Mouse (Mus musculus) kidney, embryonic 15.5 days (tissue): Measurements from ENCODE around the gene Mbd3. TPM values are rescaled to one million over a fixed set of nuclear protein-coding genes. Genes with fewer than 3 reads are reported as not detected.

Experiments
- ATAC-seq: fragments of 200-750 bp; cut with Nextera tagmentation; replicated peaks from 2 replicates; pipeline ENCODE4 v1.8.0; 2017; ENCODE audit warnings: moderate TSS enrichment; ENCODE audit not compliant: low FRiP score
- H3K27ac ChIP-seq: fragments of 300-500 bp; sonication (generic); 2 replicates; pipeline ENCODE4 v1.5.1; 2015; ENCODE audit warnings: mild to moderate bottlenecking, inconsistent platforms
- H3K27me3 ChIP-seq: fragments of 300-500 bp; sonication (generic); 2 replicates; pipeline ENCODE4 v1.6.1; 2015; ENCODE audit warnings: inconsistent platforms
- H3K36me3 ChIP-seq: fragments of 300-500 bp; sonication (generic); 2 replicates; pipeline ENCODE4 v1.6.1; 2015; ENCODE audit warnings: inconsistent platforms
- H3K4me1 ChIP-seq: fragments of 300-500 bp; sonication (generic); 2 replicates; pipeline ENCODE4 v1.6.1; 2015; ENCODE audit warnings: inconsistent platforms
- H3K4me2 ChIP-seq: fragments of 300-500 bp; sonication (generic); 2 replicates; pipeline ENCODE4 v1.6.1; 2015; ENCODE audit warnings: moderate library complexity, mild to moderate bottlenecking, inconsistent platforms
- H3K4me3 ChIP-seq: fragments of 300-500 bp; sonication (generic); replicated peaks from 2 replicates; pipeline ENCODE4 v1.5.1; 2015; ENCODE audit warnings: mild to moderate bottlenecking, inconsistent platforms
- H3K9ac ChIP-seq: fragments of 300-500 bp; sonication (generic); 2 replicates; pipeline ENCODE4 v1.6.1; 2015; ENCODE audit warnings: mild to moderate bottlenecking, inconsistent platforms
- H3K9me3 ChIP-seq: fragments of 300-500 bp; sonication (generic); replicated peaks from 2 replicates; pipeline ENCODE4 v1.6.1; 2016; ENCODE audit warnings: inconsistent platforms
- WGBS: fragments of 180-500 bp; shearing (Covaris S2); methylation state at CpG from one replicate; pipeline ENCODE4 v1.1.7; 2015; ENCODE audit warnings: mixed read lengths; 5-methylcytosine and 5-hydroxymethylcytosine counted together
- polyA plus RNA-seq: library from polyadenylated mRNA; unstranded; fragments of >200 nt; fragmentation: Nextera tagmentation; extraction: Ambion mirVana; gene quantifications from 2 replicates; pipeline ENCODE4 v1.2.1, GENCODE M21; 2015

Gene Mbd3
- polyA plus RNA-seq, 1 experiment from 2014 or later = 283 TPM

DNA sequence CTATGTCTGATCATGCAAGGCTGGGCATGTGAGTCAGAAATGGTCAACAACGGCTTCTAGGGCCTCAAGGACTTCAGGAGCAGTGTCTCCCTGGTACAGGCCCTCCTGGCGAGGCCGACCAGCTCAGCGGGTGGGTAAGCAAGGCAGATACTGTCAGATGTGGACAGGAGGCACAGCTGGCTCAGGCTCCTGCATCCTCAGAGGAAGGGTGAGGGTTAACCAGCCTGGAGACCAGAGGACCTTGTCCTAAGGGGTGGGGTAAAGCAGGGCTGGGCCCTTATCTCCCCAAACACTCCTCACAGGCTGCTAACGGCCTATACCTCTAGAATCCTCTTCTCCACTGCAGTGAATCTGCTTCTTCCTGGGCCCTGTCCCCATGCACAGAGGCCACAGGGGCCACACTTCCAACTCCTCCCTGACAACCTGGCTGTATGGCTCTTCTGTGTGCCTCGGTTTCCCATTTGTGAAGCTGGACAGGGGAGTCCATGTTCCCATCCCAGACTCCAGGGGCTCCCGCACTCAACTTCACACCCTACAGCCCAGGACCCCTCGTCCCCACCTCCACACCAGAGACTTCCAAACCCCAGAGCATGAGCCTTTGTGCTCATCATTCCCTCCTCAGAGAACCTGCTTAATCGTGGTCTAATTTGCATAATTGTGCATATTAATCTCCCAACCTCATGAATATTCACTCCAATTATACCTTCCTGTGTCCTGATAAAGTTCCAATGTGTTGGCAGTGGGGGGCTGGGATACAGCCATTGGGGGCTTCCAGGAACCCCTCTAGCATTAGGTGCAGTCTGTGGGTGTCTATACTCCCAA, 22.5 kb upstream of the Mbd3 start:
- Histone ChIP-seq H3K9me3 (no peaks in the 10 kb centered on the region), H3K27ac (no peak overlapping the region), H3K4me2 (no peak overlapping the region), H3K4me1 (peaks cover 29% of the 10 kb centered on the region), H3K27me3 (no peaks in the 10 kb centered on the region), H3K4me3 (no peak overlapping the region), H3K36me3 (peaks cover 100% of the 10 kb centered on the region), H3K9ac (no peak overlapping the region)
- WGBS = 86% methylated on average over 9 of the region's 9 CpGs
- ATAC-seq = peak; percentile 41; the same call in 1 of the 2 replicates

DNA sequence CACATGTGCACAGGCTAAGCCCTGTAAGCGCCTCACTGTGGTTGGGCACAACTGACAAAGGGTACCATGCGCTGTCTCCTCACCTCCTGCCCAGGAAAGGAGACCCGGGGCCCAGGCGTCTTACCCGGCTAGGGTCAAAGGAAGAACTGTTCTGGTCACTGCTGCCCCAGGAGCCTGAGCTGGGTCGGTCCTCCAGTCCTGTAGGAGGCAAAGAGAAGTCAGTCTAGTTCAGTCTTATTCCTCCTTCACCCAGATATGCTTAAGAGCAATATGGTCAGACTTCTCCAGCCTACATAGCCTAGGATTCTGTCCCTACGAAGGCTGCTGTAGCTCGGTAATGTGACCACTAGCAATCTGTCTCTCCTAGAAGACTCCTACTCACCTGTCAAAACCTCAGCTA, 21.9 kb upstream of the Mbd3 start:
- no peaks in the 10 kb centered on the region for H3K27me3 ChIP-seq
- H3K4me2 ChIP-seq = no peak overlapping the region
- no peak overlapping the region for H3K27ac ChIP-seq
- no peak for ATAC-seq
- no peaks in the 10 kb centered on the region for H3K9me3 ChIP-seq
- H3K4me1 ChIP-seq = peaks cover 29% of the 10 kb centered on the region
- no peak overlapping the region for H3K4me3 ChIP-seq
- no peak overlapping the region for H3K9ac ChIP-seq
- H3K36me3 ChIP-seq = peaks cover 100% of the 10 kb centered on the region
- 90% methylated on average over 8 of the region's 8 CpGs for WGBS

GRCm38 (mm10) chr10:80420729-80421128, 21.4 kb upstream of the Mbd3 start:
- no peaks in the 10 kb centered on the region for H3K27me3 ChIP-seq
- peaks cover 29% of the 10 kb centered on the region for H3K4me1 ChIP-seq
- H3K36me3 ChIP-seq = peaks cover 100% of the 10 kb centered on the region
- ATAC-seq = no peak
- WGBS = 93% methylated on average over 10 of the region's 10 CpGs
- no peaks in the 10 kb centered on the region for H3K9me3 ChIP-seq
- H3K9ac ChIP-seq = no peak overlapping the region
- H3K27ac ChIP-seq = no peak overlapping the region
- no peak overlapping the region for H3K4me3 ChIP-seq
- no peak overlapping the region for H3K4me2 ChIP-seq

- Histone ChIP-seq H3K4me2 (no peak overlapping the region), H3K27ac (no peak overlapping the region), H3K36me3 (peaks cover 100% of the 10 kb centered on the region), H3K4me3 (no peak overlapping the region), H3K27me3 (no peaks in the 10 kb centered on the region), H3K4me1 (peaks cover 29% of the 10 kb centered on the region), H3K9ac (0 out of 2 replicates have a peak overlapping the region, but pooled peaks have one; percentile 21), H3K9me3 (no peaks in the 10 kb centered on the region)
- ATAC-seq = no peak
- WGBS = 84% methylated on average over 8 of the region's 8 CpGs
These were observed 20.1 kb upstream of the Mbd3 start for GRCm38 (mm10) chr10:80419419-80419818.

DNA sequence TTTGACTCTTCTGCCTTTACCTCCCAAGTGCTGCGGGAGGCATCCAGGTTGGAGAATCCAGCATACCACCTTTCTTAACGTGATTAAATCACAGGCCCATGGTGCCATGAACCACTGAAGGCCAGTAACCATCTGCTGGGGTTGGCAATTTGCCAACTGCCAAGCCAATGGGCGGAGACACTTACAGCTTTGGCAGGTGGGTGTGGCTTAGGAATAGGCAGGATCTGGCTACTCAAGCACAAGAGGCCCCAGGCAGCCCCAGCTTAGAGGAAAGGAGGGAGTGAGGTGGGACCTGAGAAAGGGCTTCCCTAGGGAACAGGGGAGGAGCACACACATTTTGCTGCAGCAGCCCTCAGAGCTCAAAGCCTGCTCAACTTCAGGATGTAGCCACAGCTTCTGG, 19.0 kb upstream of the Mbd3 start:
- H3K4me1 ChIP-seq = peaks cover 20% of the 10 kb centered on the region
- no peak overlapping the region for H3K27ac ChIP-seq
- H3K27me3 ChIP-seq = no peaks in the 10 kb centered on the region
- peaks cover 100% of the 10 kb centered on the region for H3K36me3 ChIP-seq
- ATAC-seq = no peak
- H3K9me3 ChIP-seq = no peaks in the 10 kb centered on the region
- H3K4me3 ChIP-seq = no peak overlapping the region
- H3K4me2 ChIP-seq = no peak overlapping the region
- 67% methylated on average over 3 of the region's 3 CpGs for WGBS
- H3K9ac ChIP-seq = no peak overlapping the region

- no peak overlapping the region for H3K4me3 ChIP-seq
- no peaks in the 10 kb centered on the region for H3K9me3 ChIP-seq
- no peak overlapping the region for H3K9ac ChIP-seq
- no peak for ATAC-seq
- WGBS = 100% methylated on average over 1 of the region's 1 CpGs
- peaks cover 100% of the 10 kb centered on the region for H3K36me3 ChIP-seq
- H3K27ac ChIP-seq = no peak overlapping the region
- no peak overlapping the region for H3K4me2 ChIP-seq
- H3K27me3 ChIP-seq = no peaks in the 10 kb centered on the region
- H3K4me1 ChIP-seq = peaks cover 18% of the 10 kb centered on the region
These were observed 18.5 kb upstream of the Mbd3 start for GRCm38 (mm10) chr10:80417841-80418240.

DNA sequence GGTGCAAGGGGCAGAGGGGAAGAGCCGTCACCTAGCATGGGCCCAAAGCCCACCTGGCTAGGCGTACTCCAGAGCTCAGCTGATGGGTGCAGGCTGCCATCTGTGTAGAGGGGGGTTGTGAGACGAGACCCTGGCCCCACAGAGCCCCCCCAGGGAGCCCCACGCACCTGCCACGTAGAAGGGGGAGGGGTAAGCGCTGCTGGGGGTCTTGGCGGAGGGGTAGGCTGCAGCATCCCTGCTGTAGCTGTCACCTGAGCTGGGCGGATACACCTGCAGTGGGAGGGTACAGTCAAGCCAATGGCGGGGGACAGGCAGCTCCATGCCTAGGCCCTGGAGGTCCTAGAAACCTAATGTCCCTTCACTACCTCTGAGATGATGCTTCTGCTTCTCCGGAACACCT, 18.0 kb upstream of the Mbd3 start:
- H3K4me3 ChIP-seq = no peak overlapping the region
- no peak for ATAC-seq
- no peaks in the 10 kb centered on the region for H3K27me3 ChIP-seq
- peaks cover 18% of the 10 kb centered on the region for H3K4me1 ChIP-seq
- no peak overlapping the region for H3K27ac ChIP-seq
- H3K36me3 ChIP-seq = peaks cover 100% of the 10 kb centered on the region
- no peak overlapping the region for H3K9ac ChIP-seq
- 93% methylated on average over 10 of the region's 10 CpGs for WGBS
- H3K4me2 ChIP-seq = no peak overlapping the region
- H3K9me3 ChIP-seq = no peaks in the 10 kb centered on the region

- Histone ChIP-seq H3K9ac (no peak overlapping the region), H3K4me3 (no peak overlapping the region), H3K4me2 (no peak overlapping the region), H3K4me1 (peaks cover 18% of the 10 kb centered on the region), H3K9me3 (no peaks in the 10 kb centered on the region), H3K27ac (no peak overlapping the region), H3K27me3 (no peaks in the 10 kb centered on the region), H3K36me3 (peaks cover 100% of the 10 kb centered on the region)
- WGBS = 95% methylated on average over 7 of the region's 7 CpGs
- ATAC-seq = no peak
These were observed 16.2 kb upstream of the Mbd3 start for GRCm38 (mm10) chr10:80415566-80415965.

DNA sequence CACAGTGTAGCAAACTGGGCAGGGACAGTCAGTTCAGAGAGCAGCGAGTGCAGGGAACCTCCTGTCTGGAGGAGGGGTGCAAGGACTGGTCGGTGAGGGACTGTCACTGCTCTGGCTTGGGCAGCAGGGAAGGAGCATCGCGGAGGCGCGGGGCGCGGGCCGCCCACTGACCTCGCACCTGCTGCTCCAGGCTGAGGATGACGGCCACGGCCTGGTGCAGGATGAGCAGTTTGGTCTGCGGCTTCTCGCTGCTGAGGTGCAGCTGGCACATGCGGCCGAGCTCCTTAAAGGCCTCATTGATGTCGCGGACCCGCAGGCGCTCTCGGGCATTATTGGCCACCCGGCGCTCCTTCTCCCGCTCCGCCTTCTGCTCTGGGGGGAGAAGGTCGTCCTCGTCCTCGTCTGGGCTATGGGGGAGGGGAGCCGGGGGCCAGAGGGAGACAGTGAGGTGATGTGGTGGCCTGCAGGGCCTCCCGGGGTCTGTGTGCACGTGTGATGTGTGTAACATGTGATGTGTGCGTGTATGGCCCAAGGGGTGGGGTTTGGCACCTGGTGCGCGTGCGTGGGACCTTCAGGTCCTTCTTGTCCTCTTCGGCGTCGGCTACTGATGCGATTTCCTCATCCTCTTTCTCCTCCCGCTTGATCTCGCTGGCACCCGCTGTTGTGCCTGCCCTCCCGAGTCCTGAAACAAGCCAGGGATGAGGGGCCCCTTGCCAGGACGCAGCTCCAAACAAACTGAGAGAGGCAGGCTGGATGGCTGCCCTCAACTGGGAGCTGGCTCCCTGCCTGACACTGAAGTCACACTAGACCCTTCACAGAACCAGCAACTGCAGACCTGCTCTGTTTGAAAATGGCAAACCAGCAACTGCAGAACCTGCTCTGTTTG, 13.5 kb upstream of the Mbd3 start:
- Histone ChIP-seq H3K36me3 (peaks cover 93% of the 10 kb centered on the region), H3K4me1 (peaks cover 5% of the 10 kb centered on the region), H3K4me2 (no peak overlapping the region), H3K27ac (no peak overlapping the region), H3K27me3 (no peaks in the 10 kb centered on the region), H3K4me3 (no peak overlapping the region), H3K9ac (no peak overlapping the region), H3K9me3 (no peaks in the 10 kb centered on the region)
- no peak for ATAC-seq
- 84% methylated on average over 44 of the region's 44 CpGs for WGBS

- no peak for ATAC-seq
- no peaks in the 10 kb centered on the region for H3K27me3 ChIP-seq
- WGBS = 48% methylated on average over 4 of the region's 4 CpGs
- H3K9me3 ChIP-seq = no peaks in the 10 kb centered on the region
- H3K9ac ChIP-seq = peak overlapping the region; percentile 91; the same call in 1 of the 2 replicates
- peak overlapping the region; percentile 89 for H3K4me2 ChIP-seq
- peak overlapping the region; percentile 96; the same call in 1 of the 2 replicates for H3K4me3 ChIP-seq
- H3K4me1 ChIP-seq = peaks cover 34% of the 10 kb centered on the region
- peak overlapping the region; percentile 93 for H3K27ac ChIP-seq
- H3K36me3 ChIP-seq = peaks cover 60% of the 10 kb centered on the region
These were observed 8.6 kb upstream of the Mbd3 start for GRCm38 (mm10) chr10:80407924-80408323.

DNA sequence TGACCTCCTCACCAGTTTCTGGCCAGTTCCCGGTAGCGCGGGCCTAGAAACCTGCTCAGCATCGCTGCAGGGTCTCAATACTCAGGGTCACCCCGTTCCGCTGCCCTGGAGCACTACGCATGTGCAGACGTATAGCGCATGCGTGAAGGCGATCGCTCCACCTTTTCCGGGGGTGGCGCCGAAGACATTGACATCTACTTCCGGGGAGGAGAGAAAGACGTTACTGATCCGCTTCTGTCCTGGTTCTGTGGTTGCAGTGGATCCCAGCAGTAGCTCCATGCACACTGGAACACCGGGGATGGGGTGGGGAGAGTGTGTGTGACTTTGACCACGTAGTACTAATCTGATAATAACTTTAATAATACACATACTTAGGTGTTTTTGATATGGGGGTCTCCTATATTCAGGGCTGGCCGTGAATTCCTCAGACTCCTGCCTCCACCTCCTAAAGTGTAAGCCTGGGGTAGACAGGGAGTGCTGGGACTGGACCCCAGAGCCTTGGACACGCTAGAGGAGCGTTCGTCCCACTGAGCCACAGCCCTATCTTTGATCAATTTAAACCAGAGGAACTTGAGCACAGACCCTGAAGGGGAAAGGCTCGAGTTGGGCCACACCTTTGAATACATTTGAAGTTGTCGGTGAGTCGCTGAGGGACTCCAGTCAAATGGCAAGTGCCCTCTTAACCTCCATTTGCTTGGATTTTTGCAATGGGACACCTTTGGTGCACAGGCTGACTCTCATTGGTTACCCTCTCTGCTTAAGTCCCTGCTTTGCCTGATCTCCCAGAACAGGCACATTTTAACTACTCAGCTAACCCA, 7.5 kb upstream of the Mbd3 start, which contains the start of gene Uqcr11:
Uqcr11 (minus strand) TSS at position 147 of the 818 bp plus-strand sequence.
- Histone ChIP-seq H3K9me3 (no peaks in the 10 kb centered on the region), H3K4me2 (peak within 1 kb of the TSS; percentile 89), H3K27ac (peak within 1 kb of the TSS; percentile 93), H3K4me3 (peak within 1 kb of the TSS; percentile 96), H3K36me3 (peaks cover 60% of the 10 kb centered on the region), H3K27me3 (no peaks in the 10 kb centered on the region), H3K9ac (peak within 1 kb of the TSS; percentile 91), H3K4me1 (peaks cover 34% of the 10 kb centered on the region)
- under 1% methylated on average over 27 of the region's 27 CpGs for WGBS
- peak; percentile 75 for ATAC-seq
